Mouse (Mus musculus): ENCODE data around the gene Fcer1g.
A peak's percentile ranks its signal among the peaks of the same experiment; 100 is the strongest.
"Not testable (repeated sequence)": the region's sequence is repeated elsewhere in the genome, so short reads cannot be mapped to it uniquely, and the experiment has no call there.

Gene Fcer1g

GRCm38 (mm10) chr1:171263666-171264461 is 29.7 kb upstream of the Fcer1g start:
- DNase-seq = no peak

GRCm38 (mm10) chr1:171263185-171263611 is 29.0 kb upstream of the Fcer1g start:
- no peak for DNase-seq

- no peak for DNase-seq
These were observed 28.5 kb upstream of the Fcer1g start for GRCm38 (mm10) chr1:171262594-171263130.

- DNase-seq = no peak
These were observed 26.2 kb upstream of the Fcer1g start for GRCm38 (mm10) chr1:171260316-171260715.

- no peak for DNase-seq
These were observed 24.8 kb upstream of the Fcer1g start for GRCm38 (mm10) chr1:171258921-171259320.

- DNase-seq = no peak
These were observed 23.6 kb upstream of the Fcer1g start for GRCm38 (mm10) chr1:171257781-171258180.

- DNase-seq = peak; percentile 75 to 77
These were observed 22.9 kb upstream of the Fcer1g start for GRCm38 (mm10) chr1:171256937-171257548.

- no peak for DNase-seq
These were observed 22.1 kb upstream of the Fcer1g start for GRCm38 (mm10) chr1:171256095-171256818.

- no peak for DNase-seq
These were observed 18.2 kb upstream of the Fcer1g start for GRCm38 (mm10) chr1:171252415-171252814.

- DNase-seq = no peak
These were observed 17.6 kb upstream of the Fcer1g start for GRCm38 (mm10) chr1:171251594-171252324.

- DNase-seq = no peak
These were observed 16.8 kb upstream of the Fcer1g start, which contains the start of gene Ndufs2 for GRCm38 (mm10) chr1:171250680-171251593. Ndufs2 (minus strand) TSS chr1:171251388.

GRCm38 (mm10) chr1:171249913-171250600 is 15.9 kb upstream of the Fcer1g start, which contains the start of gene Adamts4:
Adamts4 (plus strand) TSS chr1:171250421.
- DNase-seq = no peak

GRCm38 (mm10) chr1:171248386-171249226 is 14.4 kb upstream of the Fcer1g start:
- no peak for DNase-seq

- DNase-seq = no peak
These were observed 13.8 kb upstream of the Fcer1g start for GRCm38 (mm10) chr1:171247916-171248315.

GRCm38 (mm10) chr1:171247453-171247841 is 13.3 kb upstream of the Fcer1g start:
- no peak for DNase-seq

GRCm38 (mm10) chr1:171246709-171247452 is 12.7 kb upstream of the Fcer1g start:
- peak; percentile 99 for DNase-seq

- DNase-seq = no peak
These were observed 11.2 kb upstream of the Fcer1g start for GRCm38 (mm10) chr1:171245353-171245752.

- DNase-seq = not testable (repeated sequence)
These were observed 7.8 kb upstream of the Fcer1g start for GRCm38 (mm10) chr1:171241952-171242351.

GRCm38 (mm10) chr1:171240911-171241310 is 6.7 kb upstream of the Fcer1g start:
- DNase-seq = no peak
